Mouse (Mus musculus): ENCODE results near the gene Gap43.
"Not testable (repeated sequence)": the region's sequence is repeated elsewhere in the genome, so short reads cannot be mapped to it uniquely, and the experiment has no call there.

The Gap43 gene

GRCm38 (mm10) chr16:42340021-42340768 lies at the start of gene Gap43:
Gap43 (minus strand) TSS chr16:42340651.
- no peak for DNase-seq (ENCODE audit: extremely low read depth, low read depth, low spot score)

DNA sequence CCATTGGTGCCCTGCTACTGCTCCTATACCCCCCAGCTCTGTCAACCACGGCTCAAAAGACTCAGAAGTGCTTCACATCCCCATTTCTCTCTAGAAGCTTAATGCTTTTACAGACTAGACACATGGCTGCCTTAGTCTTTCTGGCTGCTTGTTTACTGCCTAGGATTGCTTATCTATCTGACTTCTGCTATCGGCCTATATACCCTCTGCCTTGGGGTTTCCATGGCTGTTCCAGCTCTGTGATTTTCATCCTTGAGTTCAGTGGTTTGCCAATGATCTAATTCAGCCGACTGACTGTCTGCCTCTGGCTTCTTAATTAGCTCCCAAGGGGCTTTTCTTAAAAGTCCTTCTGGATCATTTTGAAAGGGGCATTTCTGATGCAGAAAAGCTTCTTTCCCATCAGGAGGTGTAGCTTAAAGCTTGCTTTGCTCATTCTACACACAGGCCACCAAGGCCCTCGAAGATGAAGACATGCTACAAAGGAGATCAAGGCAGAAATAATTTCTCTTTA lies 40.9 kb upstream of the Gap43 start:
- no peak for DNase-seq (ENCODE audit: extremely low read depth, low read depth, low spot score)

GRCm38 (mm10) chr16:42380641-42381040 lies 40.2 kb upstream of the Gap43 start:
- DNase-seq (ENCODE audit: extremely low read depth, low read depth, low spot score), result no peak

GRCm38 (mm10) chr16:42370148-42370547 lies 29.7 kb upstream of the Gap43 start:
- no peak for DNase-seq (ENCODE audit: extremely low read depth, low read depth, low spot score)

DNA sequence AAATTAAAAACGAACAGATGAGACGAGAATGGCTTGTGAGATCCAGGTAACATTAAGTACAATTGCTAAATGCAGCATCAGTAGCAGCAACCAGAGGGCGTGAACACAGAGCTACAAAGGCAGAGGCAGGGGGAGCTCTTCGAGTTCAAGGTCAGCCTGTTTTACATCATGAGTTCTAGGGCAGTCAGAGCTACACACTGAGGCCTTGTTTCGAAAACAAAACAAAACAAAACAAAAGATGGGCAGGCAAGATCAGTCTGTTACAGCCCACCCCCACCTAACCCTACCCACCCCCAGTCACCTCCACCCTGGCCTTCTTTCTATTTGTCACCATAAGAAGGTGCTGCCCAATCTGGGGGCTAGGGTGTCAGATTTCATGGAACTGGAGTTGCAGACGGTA lies 28.9 kb upstream of the Gap43 start:
- no peak for DNase-seq (ENCODE audit: extremely low read depth, low read depth, low spot score)

GRCm38 (mm10) chr16:42360061-42360460 lies 19.6 kb upstream of the Gap43 start:
- DNase-seq (ENCODE audit: extremely low read depth, low read depth, low spot score), result no peak

- no peak for DNase-seq (ENCODE audit: extremely low read depth, low read depth, low spot score)
These were observed 17.6 kb upstream of the Gap43 start for GRCm38 (mm10) chr16:42358058-42358457.

DNA sequence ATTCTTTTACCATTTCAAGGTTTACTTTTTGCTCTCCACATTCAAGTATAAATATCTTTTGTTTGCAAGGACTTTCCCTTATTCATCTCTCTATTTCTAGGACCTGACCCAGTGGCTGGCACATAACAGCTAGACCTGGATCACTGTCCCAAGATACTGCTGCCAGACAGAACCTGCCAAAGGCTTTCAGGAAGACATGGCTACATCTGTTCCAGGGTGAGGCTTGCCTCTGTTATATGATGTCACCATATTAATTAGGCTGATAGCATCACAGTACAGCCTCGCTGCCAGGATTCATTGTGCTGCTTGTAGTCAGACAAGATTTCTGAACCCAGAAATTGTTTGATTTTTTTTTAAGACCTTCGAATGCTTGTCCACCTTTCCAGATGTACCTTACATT lies 9.6 kb upstream of the Gap43 start:
- DNase-seq (ENCODE audit: extremely low read depth, low read depth, low spot score), result no peak

DNA sequence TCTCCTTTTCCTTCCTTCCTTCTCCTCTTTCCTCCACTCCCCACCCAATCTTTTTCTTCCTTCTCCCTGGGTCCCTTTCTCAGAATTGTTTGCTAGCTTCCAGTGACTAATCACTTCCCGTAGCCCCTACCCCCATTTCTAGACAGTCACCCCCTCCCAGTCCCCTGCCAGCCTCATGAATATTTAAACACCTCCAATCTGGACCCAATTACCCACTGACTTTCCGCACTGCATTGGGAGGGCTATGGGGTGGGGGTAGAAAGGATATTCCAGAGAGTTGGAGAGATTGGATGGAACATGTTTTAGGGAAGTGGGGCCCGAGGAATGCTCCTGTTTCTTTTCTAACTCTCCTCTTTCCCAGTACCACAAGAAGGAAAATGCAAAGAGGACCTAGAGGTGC lies 414 bp upstream of the Gap43 start:
- not testable (repeated sequence) for DNase-seq (ENCODE audit: extremely low read depth, low read depth, low spot score)

GRCm38 (mm10) chr16:42339512-42339911 lies 939 bp downstream of the Gap43 start:
- no peak for DNase-seq (ENCODE audit: extremely low read depth, low read depth, low spot score)

- no peak for DNase-seq (ENCODE audit: extremely low read depth, low read depth, low spot score)
These were observed 1.5 kb downstream of the Gap43 start for GRCm38 (mm10) chr16:42338987-42339386.

DNA sequence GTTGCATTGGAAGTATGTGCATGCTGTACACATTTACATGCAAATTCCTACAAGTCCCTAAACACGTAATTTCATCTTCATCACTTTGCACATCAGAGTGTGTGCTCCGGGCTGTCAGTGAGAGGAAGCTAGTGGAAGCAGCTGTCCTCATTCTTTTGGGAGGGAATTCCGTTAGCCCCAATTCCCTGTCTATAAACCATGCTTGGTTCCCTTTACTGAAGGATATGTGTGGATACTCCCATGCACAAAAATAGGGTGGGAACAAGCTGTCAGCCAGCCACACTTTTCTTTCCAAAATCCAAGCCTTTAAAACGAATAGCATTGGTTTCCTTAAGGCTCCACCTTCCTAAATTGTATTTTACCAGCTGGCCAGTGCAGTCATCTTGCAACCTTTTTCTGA lies 2.1 kb downstream of the Gap43 start:
- no peak for DNase-seq (ENCODE audit: extremely low read depth, low read depth, low spot score)

DNA sequence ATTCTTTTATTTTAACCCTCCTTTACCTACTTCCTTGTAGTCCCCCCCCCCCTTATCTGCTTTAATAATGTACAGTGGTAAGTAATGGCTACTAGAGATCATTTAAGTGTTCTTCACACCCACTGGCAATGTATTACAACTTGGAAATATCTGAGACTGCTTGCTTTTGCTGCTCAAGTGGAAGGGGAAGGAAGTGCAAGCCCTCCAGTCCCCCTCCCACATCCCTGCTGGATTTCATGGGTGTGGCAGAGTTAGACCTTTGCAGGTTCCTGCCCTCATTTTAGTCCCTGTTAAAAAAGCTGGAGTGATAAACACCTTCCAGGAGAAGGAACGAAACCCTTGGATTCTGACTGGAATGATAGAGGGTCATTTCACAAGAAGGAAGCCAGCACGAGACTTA lies 2.8 kb downstream of the Gap43 start:
- no peak for DNase-seq (ENCODE audit: extremely low read depth, low read depth, low spot score)

- no peak for DNase-seq (ENCODE audit: extremely low read depth, low read depth, low spot score)
These were observed 3.8 kb downstream of the Gap43 start for GRCm38 (mm10) chr16:42336610-42337009.

DNA sequence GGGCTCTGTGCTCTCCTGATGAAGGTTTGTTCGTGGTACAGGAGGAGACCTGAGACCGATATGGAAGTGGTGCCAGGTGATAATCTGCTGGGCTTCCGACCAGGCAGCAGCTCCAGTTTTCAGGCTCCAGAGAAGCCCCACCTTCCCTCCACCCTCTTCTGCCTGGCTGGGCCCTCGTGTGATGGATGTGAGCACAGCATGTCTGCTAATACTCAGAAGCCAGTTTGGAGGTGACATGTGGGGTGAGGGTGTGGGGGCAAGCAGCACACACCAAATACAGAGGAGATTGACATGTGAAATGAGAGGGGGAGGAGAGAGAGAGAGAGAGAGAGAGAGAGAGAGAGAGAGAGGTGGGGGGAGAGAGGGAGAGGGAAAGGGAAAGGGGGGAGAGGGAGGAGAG lies 8.1 kb downstream of the Gap43 start:
- DNase-seq (ENCODE audit: extremely low read depth, low read depth, low spot score), result no peak

- DNase-seq (ENCODE audit: extremely low read depth, low read depth, low spot score), result no peak
These were observed 14.3 kb downstream of the Gap43 start for GRCm38 (mm10) chr16:42326191-42326590.

DNA sequence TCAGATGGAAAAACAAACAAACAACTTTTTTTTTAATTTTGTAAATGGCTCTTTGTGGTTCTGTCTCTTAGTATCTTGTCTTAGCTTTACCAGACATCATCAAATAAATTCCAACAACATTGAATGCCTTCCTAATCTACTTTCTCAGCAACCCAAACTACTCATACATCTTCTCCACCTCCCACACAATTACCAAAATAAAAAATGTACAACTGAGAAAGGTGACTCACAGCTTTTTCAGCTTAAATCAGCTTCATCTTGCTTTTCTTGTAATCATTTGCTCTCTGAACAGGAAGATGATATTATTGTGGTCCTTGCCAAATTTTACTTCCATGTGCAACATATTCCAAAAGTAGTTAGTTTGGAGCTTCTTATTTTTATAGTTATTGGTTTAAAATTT lies 14.9 kb downstream of the Gap43 start:
- no peak for DNase-seq (ENCODE audit: extremely low read depth, low read depth, low spot score)

- no peak for DNase-seq (ENCODE audit: extremely low read depth, low read depth, low spot score)
These were observed 20.6 kb downstream of the Gap43 start for GRCm38 (mm10) chr16:42319831-42320230.

DNA sequence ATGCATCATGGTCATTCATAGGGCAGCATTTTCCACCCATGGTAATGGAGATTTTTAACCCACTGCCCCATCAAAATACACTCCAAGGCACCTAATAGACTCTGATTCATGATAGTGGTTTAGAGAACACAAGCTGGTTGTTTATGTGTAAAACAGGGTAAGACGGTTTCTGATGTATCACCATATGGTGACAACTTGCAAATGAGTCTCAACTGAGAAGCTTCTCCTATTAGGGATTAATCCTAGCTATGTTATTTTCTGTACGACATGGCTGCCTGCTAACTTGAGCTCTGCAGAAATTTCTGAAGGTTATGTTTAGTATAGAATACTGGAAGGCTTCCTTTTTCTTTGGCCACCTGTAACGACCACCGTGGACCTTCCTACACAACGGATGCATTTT lies 21.1 kb downstream of the Gap43 start:
- DNase-seq (ENCODE audit: extremely low read depth, low read depth, low spot score), result no peak

- DNase-seq (ENCODE audit: extremely low read depth, low read depth, low spot score), result no peak
These were observed 28.3 kb downstream of the Gap43 start for GRCm38 (mm10) chr16:42312125-42312524.

GRCm38 (mm10) chr16:42308761-42309160 lies 31.7 kb downstream of the Gap43 start:
- no peak for DNase-seq (ENCODE audit: extremely low read depth, low read depth, low spot score)

- DNase-seq (ENCODE audit: extremely low read depth, low read depth, low spot score), result no peak
These were observed 34.3 kb downstream of the Gap43 start for GRCm38 (mm10) chr16:42305934-42306701.
